Mouse (Mus musculus) stomach, postnatal 0 days (tissue): ENCODE results near the gene Zfp113. TPM values are rescaled to one million over a fixed set of nuclear protein-coding genes. Genes with fewer than 3 reads are reported as not detected.
A peak's percentile ranks its signal among the peaks of the same experiment; 100 is the strongest.

Source experiments
- ATAC-seq: fragments of 200-750 bp; cut with Nextera tagmentation; 2 replicates; pipeline ENCODE4 v1.8.0; 2017; ENCODE audit not compliant: low FRiP score, low TSS enrichment
- DNase-seq: peaks from one replicate; pipeline ENCODE4 v3.0.0-alpha.2; 2016; ENCODE audit warnings: low spot score
- H3K27ac ChIP-seq: fragments of 300-500 bp; sonication (generic); replicated peaks from 2 replicates; pipeline ENCODE4 v1.5.1; 2014; ENCODE audit warnings: mild to moderate bottlenecking, control low read depth
- H3K27me3 ChIP-seq: fragments of 300-500 bp; sonication (generic); 2 replicates; pipeline ENCODE4 v1.6.1; 2014; ENCODE audit warnings: low read length; ENCODE audit not compliant: control insufficient read depth, insufficient read depth
- H3K36me3 ChIP-seq: fragments of 300-500 bp; sonication (generic); 2 replicates; pipeline ENCODE4 v1.6.1; 2014; ENCODE audit warnings: low read length, mixed read lengths; ENCODE audit not compliant: control insufficient read depth, insufficient read depth
- H3K4me1 ChIP-seq: fragments of 300-500 bp; sonication (generic); replicated peaks from 2 replicates; pipeline ENCODE4 v1.6.1; 2014; ENCODE audit warnings: antibody characterized with exemption; ENCODE audit not compliant: control insufficient read depth, insufficient read depth
- H3K4me2 ChIP-seq: fragments of 300-500 bp; sonication (generic); replicated peaks from 2 replicates; pipeline ENCODE4 v1.6.1; 2014; ENCODE audit warnings: low read depth, mild to moderate bottlenecking, control low read depth, moderate library complexity
- H3K4me3 ChIP-seq: fragments of 300-500 bp; sonication (generic); 2 replicates; pipeline ENCODE4 v1.5.1; 2014; ENCODE audit warnings: low read depth, low read length, control low read depth
- H3K9ac ChIP-seq: fragments of 300-500 bp; sonication (generic); 2 replicates; pipeline ENCODE4 v1.6.1; 2014; ENCODE audit warnings: mild to moderate bottlenecking, low read length, control low read depth, mixed read lengths
- H3K9me3 ChIP-seq: fragments of 300-500 bp; sonication (generic); 2 replicates; pipeline ENCODE4 v1.6.1; 2016; ENCODE audit warnings: low read length; ENCODE audit not compliant: control insufficient read depth
- CTCF ChIP-seq: IDR thresholded peaks from 2 replicates; pipeline ENCODE4 v1.5.1; 2016; ENCODE audit warnings: antibody characterized with exemption, low read depth, mild to moderate bottlenecking, moderate library complexity
- EP300 ChIP-seq: optimal IDR thresholded peaks from 2 replicates; pipeline ENCODE3; 2016; ENCODE audit warnings: antibody characterized with exemption
- WGBS: fragments of 180-500 bp; shearing (Covaris S2); extraction: QIAGEN DNeasy Blood & Tissue Kit; methylation state at CpG from one replicate; pipeline ENCODE4 v1.1.7; 2014; 5-methylcytosine and 5-hydroxymethylcytosine counted together
- microRNA counts: library from miRNA; unstranded; fragments of <30 nt; microRNA quantifications from one replicate; lab custom pipeline; 2015
- microRNA-seq: library from miRNA; unstranded; fragments of <30 nt; microRNA quantifications from one replicate; pipeline ENCODE4, GENCODE M21; 2016
- polyA plus RNA-seq: library from polyadenylated mRNA; unstranded; fragments of >200 nt; fragmentation: Nextera tagmentation; extraction: Ambion mirVana; gene quantifications from 2 replicates; pipeline ENCODE4 v1.2.1, GENCODE M21; 2015

The Zfp113 gene
- polyA plus RNA-seq, 1 experiment from 2014 or later, result 8.0 TPM

DNA sequence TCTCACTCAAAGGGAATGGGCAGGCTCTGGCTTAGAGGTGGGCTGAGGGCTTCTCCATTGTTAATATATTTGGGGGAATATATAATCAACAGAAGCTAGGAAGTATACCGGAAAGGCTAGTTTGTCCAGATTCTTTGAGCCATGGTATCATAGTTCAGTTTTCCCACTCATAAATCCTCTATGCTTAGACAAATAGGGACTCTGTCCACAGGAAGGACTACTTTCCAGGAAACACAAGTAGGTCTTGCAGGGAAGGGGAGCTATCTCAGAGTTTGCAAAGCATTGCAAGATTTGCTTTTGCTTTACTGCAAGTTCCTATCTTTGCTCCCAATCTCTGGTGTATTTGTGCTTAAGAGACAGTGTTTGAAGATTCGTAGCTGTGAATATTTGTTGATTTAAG, 50.6 kb downstream of the Zfp113 start:
- Histone ChIP-seq H3K9me3 (no peaks in the 10 kb centered on the region), H3K4me3 (no peak overlapping the region), H3K9ac (no peak overlapping the region), H3K36me3 (peaks cover 19% of the 10 kb centered on the region), H3K27me3 (no peaks in the 10 kb centered on the region), H3K4me1 (no peaks in the 10 kb centered on the region), H3K27ac (no peak overlapping the region), H3K4me2 (no peak overlapping the region)
- 55% methylated on average over 2 of the region's 2 CpGs for WGBS
- ATAC-seq (no peak), DNase-seq (no peak)
- TF ChIP-seq EP300 (no peak), CTCF (no peak)

DNA sequence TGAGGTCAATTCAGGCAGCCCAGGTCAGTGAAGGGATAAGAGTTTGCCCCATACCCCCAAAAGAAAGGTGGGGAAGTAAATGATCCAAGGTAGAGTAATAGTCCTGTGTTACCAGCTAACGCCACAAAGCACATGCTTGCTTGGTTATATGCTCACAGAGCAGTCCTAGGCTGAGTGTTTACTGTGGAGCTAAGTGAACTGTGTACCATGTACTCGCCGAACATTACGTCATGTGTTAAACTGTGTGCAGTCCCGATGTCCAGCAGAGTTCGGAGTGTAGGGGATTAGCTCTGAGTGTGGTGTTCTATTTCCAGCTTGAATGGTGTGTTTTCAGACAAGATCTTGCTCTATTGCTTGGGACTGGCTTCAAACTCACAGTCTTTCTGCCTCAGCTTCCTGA, 61.1 kb downstream of the Zfp113 start:
- peak; percentile 47; the same call in 1 of the 2 replicates for ATAC-seq
- Histone ChIP-seq H3K4me3 (no peak overlapping the region), H3K4me1 (no peaks in the 10 kb centered on the region), H3K9ac (no peak overlapping the region), H3K27ac (no peak overlapping the region), H3K27me3 (no peaks in the 10 kb centered on the region), H3K36me3 (peaks cover 16% of the 10 kb centered on the region), H3K9me3 (no peaks in the 10 kb centered on the region), H3K4me2 (no peak overlapping the region)
- WGBS, result 93% methylated on average over 6 of the region's 6 CpGs
- DNase-seq, result no peak
- TF ChIP-seq CTCF (no peak), EP300 (no peak)

DNA sequence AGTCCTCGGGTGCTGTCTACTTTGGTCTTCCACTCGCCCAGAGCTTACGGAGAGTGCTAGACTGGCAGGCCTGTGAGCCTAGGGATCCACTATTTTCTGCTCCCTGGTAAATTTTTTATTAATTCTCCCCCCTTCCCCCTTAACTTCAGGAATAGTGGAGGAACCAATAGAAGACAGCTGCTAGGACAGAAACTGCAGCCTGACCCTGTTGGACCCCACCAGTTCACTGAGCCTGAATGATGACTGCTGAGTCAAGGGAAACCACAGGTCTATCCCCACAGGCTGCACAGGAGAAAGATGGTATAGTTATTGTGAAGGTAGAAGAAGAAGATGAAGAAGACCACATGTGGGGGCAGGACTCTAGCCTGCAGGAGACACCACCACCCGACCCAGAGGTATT, 62.8 kb downstream of the Zfp113 start:
- no peak overlapping the region for H3K4me3 ChIP-seq
- no peaks in the 10 kb centered on the region for H3K4me1 ChIP-seq
- peaks cover 13% of the 10 kb centered on the region for H3K36me3 ChIP-seq
- no peak overlapping the region for H3K27ac ChIP-seq
- ATAC-seq (no peak), DNase-seq (no peak)
- no peak overlapping the region for H3K9ac ChIP-seq
- no peak overlapping the region for H3K4me2 ChIP-seq
- TF ChIP-seq EP300 (no peak), CTCF (no peak)
- 92% methylated on average over 4 of the region's 4 CpGs for WGBS
- H3K9me3 ChIP-seq, result no peaks in the 10 kb centered on the region
- H3K27me3 ChIP-seq, result no peaks in the 10 kb centered on the region

DNA sequence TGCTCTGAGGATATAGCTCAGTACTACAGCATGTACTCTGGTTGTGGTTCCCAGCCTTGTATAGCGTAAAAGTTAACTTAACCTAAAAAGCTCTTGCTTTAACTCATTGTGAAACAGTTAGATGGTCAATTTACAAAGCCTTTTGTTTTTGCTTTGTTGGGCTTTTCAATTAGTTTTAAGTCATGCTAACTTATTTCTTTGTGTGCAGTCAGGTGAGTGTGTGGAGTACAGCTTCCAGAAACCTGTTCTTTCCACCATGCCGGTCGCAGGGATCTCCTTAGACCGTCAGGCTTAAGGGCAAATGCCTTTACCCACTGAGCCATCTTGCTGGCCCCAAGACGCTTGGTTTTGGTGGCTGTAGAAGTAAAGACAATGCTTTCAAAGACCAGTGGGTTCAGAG, 64.8 kb downstream of the Zfp113 start:
- H3K9me3 ChIP-seq, result no peaks in the 10 kb centered on the region
- no peak overlapping the region for H3K4me3 ChIP-seq
- 95% methylated on average over 5 of the region's 5 CpGs for WGBS
- TF ChIP-seq CTCF (no peak), EP300 (no peak)
- H3K4me1 ChIP-seq, result no peaks in the 10 kb centered on the region
- no peak overlapping the region for H3K27ac ChIP-seq
- ATAC-seq (no peak), DNase-seq (no peak)
- H3K36me3 ChIP-seq, result peaks cover 7% of the 10 kb centered on the region
- H3K9ac ChIP-seq, result no peak overlapping the region
- no peaks in the 10 kb centered on the region for H3K27me3 ChIP-seq
- H3K4me2 ChIP-seq, result no peak overlapping the region

DNA sequence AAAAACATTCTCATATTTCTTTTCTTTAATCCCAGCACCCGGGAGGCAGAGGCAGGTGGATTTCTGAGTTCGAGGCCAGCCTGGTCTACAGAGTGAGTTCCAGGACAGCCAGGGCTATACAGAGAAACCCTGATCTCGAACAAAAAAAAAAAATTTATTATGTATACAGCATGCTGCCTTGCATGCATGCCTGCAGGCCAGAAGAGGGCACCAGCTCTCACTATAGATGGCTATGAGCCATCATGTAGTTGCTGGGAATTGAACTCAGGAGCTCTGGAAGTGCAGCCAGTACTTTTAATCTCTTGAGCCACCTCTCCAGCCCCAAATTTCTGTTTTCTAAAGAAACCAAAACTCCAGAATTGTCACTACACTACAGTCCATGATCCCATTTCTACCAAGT, 65.3 kb downstream of the Zfp113 start:
- WGBS, result 69% methylated on average over 3 of the region's 3 CpGs
- Histone ChIP-seq H3K4me1 (no peaks in the 10 kb centered on the region), H3K27me3 (no peaks in the 10 kb centered on the region), H3K4me2 (no peak overlapping the region), H3K9me3 (no peaks in the 10 kb centered on the region), H3K4me3 (no peak overlapping the region), H3K9ac (no peak overlapping the region), H3K27ac (no peak overlapping the region), H3K36me3 (peaks cover 7% of the 10 kb centered on the region)
- DNase-seq, result no peak
- ATAC-seq, result no peak
- TF ChIP-seq CTCF (peak; percentile 69), EP300 (no peak)

MicroRNA genes within 50 kb of the gene (microRNA counts, 519-probe panel; counts per million panel counts)
- microRNA mmu-miR-106b (lab: Ali Mortazavi, UCI), result 5,618 counts per million, percentile 66 among the panel's probes with 10 or more counts
- microRNA mmu-miR-25 (lab: Ali Mortazavi, UCI), result 6,559 counts per million, percentile 85 among the panel's probes with 10 or more counts
- 5,671 counts per million, percentile 68 among the panel's probes with 10 or more counts for microRNA mmu-miR-93 (lab: Ali Mortazavi, UCI)

Small RNAs within 50 kb of the gene (microRNA-seq; reads per million reads assigned to microRNA genes)
- gene Mir106b (4,323 reads per million, percentile 88 among the genes with 10 or more reads in this experiment), gene Mir25 (510 reads per million, percentile 64 among the genes with 10 or more reads in this experiment), gene Mir93 (4,268 reads per million, percentile 87 among the genes with 10 or more reads in this experiment)

Other genes starting within 250 kb of the Zfp113 start
- gene Cyp3a13, start 234.1 kb downstream of the Zfp113 start, polyA plus RNA-seq, result 34.5 and 34.8 TPM in 2 replicates
- gene Gjc3, start 192.6 kb downstream of the Zfp113 start, polyA plus RNA-seq, result 0.92 TPM in 2 replicates
- gene Azgp1, start 174.2 kb downstream of the Zfp113 start, polyA plus RNA-seq, result 1.1 and 1.5 TPM in 2 replicates
- 0.10 TPM in 1 of 2 replicates, not detected in the other for gene Smok3a, start 134.5 kb downstream of the Zfp113 start, polyA plus RNA-seq
- gene Smok3b, start 134.3 kb downstream of the Zfp113 start, polyA plus RNA-seq, result not detected in 2 replicates
- gene Smok3c, start 102.5 kb downstream of the Zfp113 start, polyA plus RNA-seq, result not detected in 2 replicates
- gene Zkscan1, start 70.7 kb downstream of the Zfp113 start, polyA plus RNA-seq, result 5.6 and 5.8 TPM in 2 replicates
- 20.0 and 20.4 TPM in 2 replicates for gene Zscan21, start 38.8 kb downstream of the Zfp113 start, polyA plus RNA-seq
- 173 and 180 TPM in 2 replicates for gene Cops6, start 5.3 kb upstream of the Zfp113 start, polyA plus RNA-seq
- 9.3 and 9.9 TPM in 2 replicates for gene Ap4m1, start 16.3 kb upstream of the Zfp113 start, polyA plus RNA-seq
- 43.6 and 45.5 TPM in 2 replicates for gene Mcm7, start 16.7 kb upstream of the Zfp113 start, polyA plus RNA-seq
- 27.1 and 27.7 TPM in 2 replicates for gene Taf6, start 31.7 kb upstream of the Zfp113 start, polyA plus RNA-seq
- gene Cnpy4, start 31.7 kb upstream of the Zfp113 start, polyA plus RNA-seq, result 18.6 and 20.0 TPM in 2 replicates
- gene Mblac1, start 38.6 kb upstream of the Zfp113 start, polyA plus RNA-seq, result 6.7 and 7.0 TPM in 2 replicates
- 0.10 and 0.11 TPM in 2 replicates for gene Nxpe5, start 70.2 kb upstream of the Zfp113 start, polyA plus RNA-seq
- 88.3 and 91.0 TPM in 2 replicates for gene Lamtor4, start 99.7 kb upstream of the Zfp113 start, polyA plus RNA-seq
- gene BC037034, start 108.3 kb upstream of the Zfp113 start, polyA plus RNA-seq, result 2.4 and 3.3 TPM in 2 replicates
- gene Gal3st4, start 117.1 kb upstream of the Zfp113 start, polyA plus RNA-seq, result 3.6 and 4.5 TPM in 2 replicates
- gene Gm43720, start 124.2 kb upstream of the Zfp113 start, polyA plus RNA-seq, result 0.17 and 0.36 TPM in 2 replicates
- 1.8 and 2.3 TPM in 2 replicates for gene Gpc2, start 124.3 kb upstream of the Zfp113 start, polyA plus RNA-seq
- 0.50 and 0.74 TPM in 2 replicates for gene Stag3, start 124.5 kb upstream of the Zfp113 start, polyA plus RNA-seq
- gene Pvrig, start 186.2 kb upstream of the Zfp113 start, polyA plus RNA-seq, result 0.15 TPM in 1 of 2 replicates, not detected in the other